Mouse (Mus musculus) inflammation-experienced regulatory T-cells, adult 6 months (primary cell): ENCODE data around the gene Zfp217. TPM values are rescaled to one million over a fixed set of nuclear protein-coding genes. Genes with fewer than 3 reads are reported as not detected.

Experiments
- ATAC-seq: one replicate; pipeline ENCODE4 v1.8.0; 2017
- polyA plus RNA-seq, 3 experiments: library from polyadenylated mRNA; unstranded; fragments of 100-300 nt; shearing (Covaris generic); gene quantifications; one replicate each; pipeline ENCODE4 v1.2.1; 2017

Gene Zfp217
- polyA plus RNA-seq, 3 experiments from 2014 or later: 8.6 to 11.1 (median 8.6) TPM

- ATAC-seq: no peak
Observed at GRCm38 (mm10) chr2:170091563-170092443, 56.1 kb downstream of the Zfp217 start.

GRCm38 (mm10) chr2:170078442-170079017 lies 69.4 kb downstream of the Zfp217 start:
- ATAC-seq: no peak

GRCm38 (mm10) chr2:170078041-170078440 lies 69.9 kb downstream of the Zfp217 start:
- no peak for ATAC-seq

GRCm38 (mm10) chr2:170076941-170077490 lies 70.9 kb downstream of the Zfp217 start:
- ATAC-seq: no peak

GRCm38 (mm10) chr2:170070641-170071241 lies 77.2 kb downstream of the Zfp217 start:
- ATAC-seq: no peak

- ATAC-seq: no peak
Observed at GRCm38 (mm10) chr2:170069976-170070375, 77.9 kb downstream of the Zfp217 start.

DNA sequence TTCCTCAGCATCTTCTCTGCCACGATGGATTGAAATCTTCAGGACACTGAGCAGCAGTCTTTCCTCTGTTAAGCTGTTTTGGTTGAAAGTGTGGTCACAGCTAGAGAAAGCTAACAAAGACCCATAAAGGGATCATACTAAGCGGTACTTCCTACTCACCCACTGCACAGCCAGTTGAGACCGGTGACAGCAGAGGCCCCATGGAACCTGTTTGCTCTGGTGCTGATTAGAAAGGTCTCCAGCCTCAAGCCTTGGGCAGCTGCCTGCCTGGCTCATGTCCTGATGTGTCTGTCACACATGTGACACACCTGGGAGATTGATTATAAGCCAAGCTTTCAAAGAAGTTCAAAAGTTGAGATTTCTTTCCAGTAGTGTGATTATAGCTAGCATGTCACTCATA lies 85.5 kb downstream of the Zfp217 start:
- no peak for ATAC-seq

DNA sequence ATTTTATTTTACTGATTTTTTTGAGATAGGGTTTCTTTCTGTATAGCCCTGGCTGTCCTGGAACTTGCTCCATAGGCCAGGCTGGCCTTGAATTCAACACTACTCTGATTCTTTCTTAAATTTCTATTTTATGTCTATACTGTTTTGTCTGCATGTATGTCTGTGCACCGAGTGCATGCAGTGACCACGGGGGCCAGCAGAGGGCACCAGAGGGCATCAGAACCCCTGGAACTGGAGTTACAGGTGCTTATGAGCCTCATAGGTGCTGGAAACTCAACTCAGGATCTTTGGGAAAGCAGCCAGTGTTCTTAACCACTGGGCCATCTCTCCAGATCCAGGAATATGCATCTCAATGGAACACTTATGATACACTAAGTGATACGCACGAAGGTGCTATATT lies 87.8 kb downstream of the Zfp217 start:
- no peak for ATAC-seq

DNA sequence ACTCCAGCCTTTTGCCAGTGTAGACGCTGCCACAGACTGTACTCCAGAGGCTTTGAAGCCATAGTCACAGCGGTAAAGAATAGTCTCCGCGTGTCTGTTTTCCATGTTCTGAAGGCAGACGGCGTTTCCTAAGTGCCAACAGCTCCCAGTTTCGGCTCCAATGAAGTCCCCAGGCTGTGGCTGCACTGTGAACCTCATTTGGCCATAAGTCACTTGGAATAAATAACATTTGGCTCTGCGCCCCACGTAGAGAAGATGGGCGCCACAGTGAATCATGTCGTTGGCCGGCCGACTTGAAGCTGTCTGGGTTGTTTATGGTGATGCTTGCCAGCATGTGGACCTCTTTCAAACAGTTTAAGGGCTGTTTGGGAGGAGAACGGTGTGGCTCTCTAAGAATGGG lies 89.1 kb downstream of the Zfp217 start:
- ATAC-seq: no peak
